Mouse (Mus musculus): Measurements from ENCODE around the gene Dppa3. TPM values are rescaled to one million over a fixed set of nuclear protein-coding genes. Genes with fewer than 3 reads are reported as not detected.

Dppa3 gene
- polyA plus RNA-seq, 1 experiment from 2014 or later, result not detected

Other genes starting within 250 kb of the Dppa3 start
- 43.0 and 44.4 TPM in 2 replicates for gene Rimklb, start 127.6 kb upstream of the Dppa3 start, polyA plus RNA-seq (2016; fragmentation: Nextera tagmentation; extraction: Ambion mirVana)
- gene Mfap5, start 120.6 kb upstream of the Dppa3 start, polyA plus RNA-seq (2016; fragmentation: Nextera tagmentation; extraction: Ambion mirVana), result 0.12 and 0.42 TPM in 2 replicates
- not detected in 2 replicates for gene Aicda, start 72.6 kb upstream of the Dppa3 start, polyA plus RNA-seq (2016; fragmentation: Nextera tagmentation; extraction: Ambion mirVana)
- gene Apobec1, start 24.0 kb upstream of the Dppa3 start, polyA plus RNA-seq (2016; fragmentation: Nextera tagmentation; extraction: Ambion mirVana), result 1.4 and 1.5 TPM in 2 replicates
- 0.09 TPM in 1 of 2 replicates, not detected in the other for gene Gdf3, start 16.3 kb upstream of the Dppa3 start, polyA plus RNA-seq (2016; fragmentation: Nextera tagmentation; extraction: Ambion mirVana)
- 0.15 and 0.47 TPM in 2 replicates for gene Nanog, start 81.1 kb downstream of the Dppa3 start, polyA plus RNA-seq (2016; fragmentation: Nextera tagmentation; extraction: Ambion mirVana)
- gene Slc2a3, start 175.2 kb downstream of the Dppa3 start, polyA plus RNA-seq (2016; fragmentation: Nextera tagmentation; extraction: Ambion mirVana), result 67.3 and 70.7 TPM in 2 replicates
- gene Foxj2, start 193.5 kb downstream of the Dppa3 start, polyA plus RNA-seq (2016; fragmentation: Nextera tagmentation; extraction: Ambion mirVana), result 2.2 and 2.3 TPM in 2 replicates
- gene C3ar1, start 229.8 kb downstream of the Dppa3 start, polyA plus RNA-seq (2016; fragmentation: Nextera tagmentation; extraction: Ambion mirVana), result 0.89 and 1.1 TPM in 2 replicates
- gene Necap1, start 248.1 kb downstream of the Dppa3 start, polyA plus RNA-seq (2016; fragmentation: Nextera tagmentation; extraction: Ambion mirVana), result 51.1 and 52.6 TPM in 2 replicates

All from forebrain, embryonic 10.5 days (tissue).